Mouse (Mus musculus) intestine, embryonic 16.5 days (tissue): ENCODE data around the gene Cabin1. TPM values are rescaled to one million over a fixed set of nuclear protein-coding genes. Genes with fewer than 3 reads are reported as not detected.

Experiments
- ATAC-seq: fragments of 200-750 bp; cut with Nextera tagmentation; 2 replicates; pipeline ENCODE4 v1.8.0; 2017; ENCODE audit warnings: moderate TSS enrichment, moderate library complexity
- H3K27ac ChIP-seq: fragments of 300-500 bp; sonication (generic); 2 replicates; pipeline ENCODE4 v1.5.1; 2014; ENCODE audit warnings: mild to moderate bottlenecking, low read length
- H3K27me3 ChIP-seq: fragments of 300-500 bp; sonication (generic); replicated peaks from 2 replicates; pipeline ENCODE4 v1.6.1; 2014; ENCODE audit warnings: low read length, control low read depth, mixed read lengths; ENCODE audit not compliant: control insufficient read depth, insufficient read depth
- H3K36me3 ChIP-seq: fragments of 300-500 bp; sonication (generic); 2 replicates; pipeline ENCODE4 v1.6.1; 2014; ENCODE audit warnings: low read length, control low read depth; ENCODE audit not compliant: control insufficient read depth, insufficient read depth
- H3K4me1 ChIP-seq: fragments of 300-500 bp; sonication (generic); 2 replicates; pipeline ENCODE4 v1.6.1; 2014; ENCODE audit warnings: low read length, control low read depth, mixed read lengths; ENCODE audit not compliant: control insufficient read depth, insufficient read depth
- H3K4me2 ChIP-seq: fragments of 300-500 bp; sonication (generic); 2 replicates; pipeline ENCODE4 v1.6.1; 2014; ENCODE audit warnings: low read depth, low read length, control low read depth
- H3K4me3 ChIP-seq: fragments of 300-500 bp; sonication (generic); 2 replicates; pipeline ENCODE4 v1.5.1; 2014; ENCODE audit warnings: mild to moderate bottlenecking, low read length
- H3K9ac ChIP-seq: fragments of 300-500 bp; sonication (generic); 2 replicates; pipeline ENCODE4 v1.6.1; 2014; ENCODE audit warnings: low read depth, low read length
- H3K9me3 ChIP-seq: fragments of 300-500 bp; sonication (generic); 2 replicates; pipeline ENCODE4 v1.6.1; 2016; ENCODE audit warnings: low read length, control low read depth; ENCODE audit not compliant: control insufficient read depth
- WGBS: fragments of 180-500 bp; shearing (Covaris S2); extraction: QIAGEN DNeasy Blood & Tissue Kit; methylation state at CpG from one replicate; pipeline ENCODE4 v1.1.7; 2014; 5-methylcytosine and 5-hydroxymethylcytosine counted together
- polyA plus RNA-seq: library from polyadenylated mRNA; unstranded; fragments of >200 nt; fragmentation: Nextera tagmentation; extraction: Ambion mirVana; gene quantifications from 2 replicates; pipeline ENCODE4 v1.2.1, GENCODE M21; 2015

Cabin1 gene
- polyA plus RNA-seq, 1 experiment from 2014 or later = 26.4 TPM

DNA sequence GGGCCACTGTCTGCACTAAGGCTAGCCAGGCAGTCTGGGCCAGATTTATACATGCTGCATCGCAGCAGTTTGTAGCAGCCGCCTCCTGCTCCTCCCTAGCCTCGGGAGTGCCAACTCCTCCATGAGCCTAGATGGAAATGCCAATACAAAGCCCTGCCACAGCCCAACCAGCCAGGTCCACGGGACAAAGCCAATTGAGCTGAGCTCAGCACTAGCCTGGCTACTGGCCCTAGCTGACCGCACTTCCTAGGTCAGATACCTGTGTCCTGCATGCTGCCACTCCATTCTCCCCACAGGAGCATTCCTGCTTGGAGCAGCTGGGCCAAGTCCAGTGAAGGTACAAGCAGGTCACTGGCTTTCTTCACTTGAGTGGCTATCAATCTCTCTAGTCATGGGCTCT is 86.2 kb downstream of the Cabin1 start:
- Histone ChIP-seq H3K4me3 (no peak overlapping the region), H3K9ac (peak overlapping the region; percentile 6; the same call in 1 of the 2 replicates), H3K4me1 (peaks cover 30% of the 10 kb centered on the region), H3K27me3 (no peaks in the 10 kb centered on the region), H3K4me2 (no peak overlapping the region), H3K9me3 (no peaks in the 10 kb centered on the region), H3K36me3 (no peaks in the 10 kb centered on the region), H3K27ac (peak overlapping the region; percentile 87)
- 76% methylated on average over 5 of the region's 5 CpGs for WGBS
- ATAC-seq = no peak

DNA sequence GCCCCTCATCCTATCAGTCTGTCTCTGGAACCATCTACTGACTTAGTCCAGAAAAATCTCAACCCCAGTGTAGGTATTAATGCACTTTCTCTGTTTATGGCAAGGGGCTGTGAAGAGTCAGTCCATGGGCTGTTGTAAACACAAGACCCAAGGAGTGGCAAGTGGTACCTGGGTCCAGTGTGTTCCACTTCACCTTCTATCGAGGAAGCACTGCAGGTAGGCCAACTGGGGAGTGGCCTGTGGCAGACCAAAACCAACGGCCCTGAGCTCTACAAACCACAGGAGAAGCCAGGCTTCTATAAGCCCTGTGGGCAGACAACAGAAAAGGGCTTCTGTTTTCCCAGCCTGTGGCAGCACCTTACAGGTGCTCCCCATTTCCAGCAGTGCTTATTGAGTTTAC is 86.6 kb downstream of the Cabin1 start:
- WGBS = 78% methylated on average over 2 of the region's 2 CpGs
- peak overlapping the region; percentile 87 for H3K27ac ChIP-seq
- H3K27me3 ChIP-seq = no peaks in the 10 kb centered on the region
- no peak for ATAC-seq
- peaks cover 30% of the 10 kb centered on the region for H3K4me1 ChIP-seq
- H3K4me3 ChIP-seq = no peak overlapping the region
- no peaks in the 10 kb centered on the region for H3K36me3 ChIP-seq
- H3K9me3 ChIP-seq = no peaks in the 10 kb centered on the region
- H3K4me2 ChIP-seq = no peak overlapping the region
- H3K9ac ChIP-seq = peak overlapping the region; percentile 17; the same call in 1 of the 2 replicates

DNA sequence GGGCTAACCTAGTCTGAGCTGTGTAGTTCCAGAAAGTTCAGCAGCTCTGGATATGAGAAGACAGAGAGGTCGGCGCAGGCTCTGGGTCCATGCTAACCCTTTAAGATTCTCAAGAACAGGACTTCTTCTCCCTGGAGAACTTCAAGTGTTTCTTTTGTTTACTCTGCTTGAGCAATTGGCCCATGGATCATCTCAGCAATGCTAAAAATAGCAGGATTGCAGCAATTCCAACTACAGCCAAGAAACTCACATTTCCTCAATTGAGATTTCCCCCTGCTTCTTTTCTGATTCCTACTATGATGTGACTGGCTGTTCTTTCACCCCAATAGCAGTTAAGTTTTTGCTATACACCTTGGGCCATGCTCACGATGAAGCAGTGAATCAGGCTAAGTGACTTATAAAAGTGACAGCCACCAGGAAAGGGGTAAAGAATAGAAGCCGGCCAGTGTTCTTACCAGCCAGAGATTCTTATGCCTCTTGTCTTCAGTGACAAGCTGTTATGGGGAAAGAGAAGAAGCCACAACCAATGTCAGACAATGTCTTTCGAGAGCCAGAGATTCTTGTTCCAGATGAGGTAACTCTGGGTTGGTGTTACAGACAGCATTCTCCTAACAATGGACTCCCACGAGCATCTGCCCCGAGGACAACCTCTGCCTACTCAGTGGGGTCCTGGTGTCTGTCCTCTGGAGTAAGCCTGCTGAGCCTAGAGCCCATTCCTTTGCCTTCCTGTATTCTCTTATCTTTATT is 87.1 kb downstream of the Cabin1 start:
- peaks cover 30% of the 10 kb centered on the region for H3K4me1 ChIP-seq
- 57% methylated on average over 7 of the region's 7 CpGs for WGBS
- peak overlapping the region; percentile 17; the same call in 1 of the 2 replicates for H3K9ac ChIP-seq
- no peak overlapping the region for H3K4me3 ChIP-seq
- peak; percentile 69 for ATAC-seq
- H3K9me3 ChIP-seq = no peaks in the 10 kb centered on the region
- H3K27me3 ChIP-seq = no peaks in the 10 kb centered on the region
- H3K36me3 ChIP-seq = no peaks in the 10 kb centered on the region
- H3K4me2 ChIP-seq = no peak overlapping the region
- peak overlapping the region; percentile 87 for H3K27ac ChIP-seq

DNA sequence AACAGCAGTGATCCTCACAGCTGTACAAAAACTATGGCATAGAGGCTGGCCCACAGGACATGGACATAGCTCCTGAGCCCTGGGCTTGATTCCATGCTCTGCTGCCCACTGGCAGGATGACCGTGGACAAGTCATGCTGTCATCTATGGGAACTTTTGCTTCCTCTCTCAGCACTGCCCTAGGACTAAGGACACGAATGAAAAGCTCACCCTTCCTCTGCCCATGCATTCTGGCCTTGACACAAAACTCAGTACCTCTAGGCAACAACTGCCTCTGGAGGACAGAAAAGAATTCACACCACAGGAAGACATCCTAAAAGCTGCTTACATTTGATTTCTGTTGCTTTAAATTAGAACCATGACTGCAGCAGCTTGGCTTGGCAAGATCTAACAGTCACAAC is 87.9 kb downstream of the Cabin1 start:
- no peaks in the 10 kb centered on the region for H3K27me3 ChIP-seq
- H3K4me1 ChIP-seq = peaks cover 30% of the 10 kb centered on the region
- WGBS = 72% methylated on average over 2 of the region's 2 CpGs
- H3K27ac ChIP-seq = peak overlapping the region; percentile 82
- H3K4me3 ChIP-seq = no peak overlapping the region
- no peak overlapping the region for H3K9ac ChIP-seq
- H3K9me3 ChIP-seq = no peaks in the 10 kb centered on the region
- ATAC-seq = no peak
- no peak overlapping the region for H3K4me2 ChIP-seq
- no peaks in the 10 kb centered on the region for H3K36me3 ChIP-seq

DNA sequence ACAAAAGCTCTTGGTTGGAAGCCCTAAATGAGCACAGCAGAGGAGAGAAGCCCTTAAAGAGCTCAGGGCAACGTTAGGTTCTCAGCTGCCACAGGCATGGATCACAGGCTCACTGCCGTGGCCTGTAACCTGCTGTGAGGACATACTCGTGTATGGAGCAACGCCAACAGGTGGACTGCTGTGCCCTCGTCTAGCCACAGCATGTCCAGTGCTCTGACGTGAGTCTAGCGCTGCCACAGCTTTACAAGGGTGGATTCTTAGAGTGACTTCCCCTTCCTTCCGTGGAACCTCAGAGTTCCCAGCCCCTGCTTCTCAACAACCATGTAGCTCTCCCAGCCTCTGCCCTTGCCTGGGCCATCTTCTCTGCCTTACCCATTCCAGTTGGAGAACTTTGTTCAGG is 88.5 kb downstream of the Cabin1 start:
- no peaks in the 10 kb centered on the region for H3K9me3 ChIP-seq
- no peaks in the 10 kb centered on the region for H3K27me3 ChIP-seq
- 0 out of 2 replicates have a peak, but pooled peaks cover under 1% of the 10 kb centered on the region for H3K36me3 ChIP-seq
- H3K4me2 ChIP-seq = no peak overlapping the region
- ATAC-seq = no peak
- no peak overlapping the region for H3K4me3 ChIP-seq
- peak overlapping the region; percentile 82 for H3K27ac ChIP-seq
- 88% methylated on average over 8 of the region's 8 CpGs for WGBS
- no peak overlapping the region for H3K9ac ChIP-seq
- peaks cover 30% of the 10 kb centered on the region for H3K4me1 ChIP-seq

DNA sequence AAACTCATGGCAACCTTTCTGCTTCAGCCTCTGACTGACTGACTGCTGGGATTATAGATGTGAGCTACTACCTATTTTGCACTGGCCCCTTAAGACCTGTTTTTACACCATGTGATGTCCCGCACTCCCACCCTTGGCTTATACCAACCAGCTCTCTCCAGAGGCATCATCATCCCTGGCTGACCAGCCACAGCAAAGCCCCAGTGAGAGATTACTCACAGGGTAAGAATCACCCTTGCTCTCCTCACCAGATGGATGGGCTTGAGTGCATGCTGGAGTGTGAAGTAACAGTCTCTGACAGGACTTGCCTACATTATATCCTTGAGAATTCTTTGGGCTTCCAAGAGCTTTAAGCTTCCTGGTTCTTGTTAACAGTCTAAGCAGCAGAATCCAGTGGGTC is 94.2 kb downstream of the Cabin1 start:
- Histone ChIP-seq H3K9ac (no peak overlapping the region), H3K9me3 (no peaks in the 10 kb centered on the region), H3K4me1 (peaks cover 15% of the 10 kb centered on the region; the same call in 1 of the 2 replicates), H3K36me3 (0 out of 2 replicates have a peak, but pooled peaks cover 4% of the 10 kb centered on the region), H3K4me2 (no peak overlapping the region), H3K27ac (no peak overlapping the region), H3K27me3 (no peaks in the 10 kb centered on the region), H3K4me3 (no peak overlapping the region)
- WGBS = 96% methylated on average over 1 of the region's 1 CpGs
- ATAC-seq = no peak

DNA sequence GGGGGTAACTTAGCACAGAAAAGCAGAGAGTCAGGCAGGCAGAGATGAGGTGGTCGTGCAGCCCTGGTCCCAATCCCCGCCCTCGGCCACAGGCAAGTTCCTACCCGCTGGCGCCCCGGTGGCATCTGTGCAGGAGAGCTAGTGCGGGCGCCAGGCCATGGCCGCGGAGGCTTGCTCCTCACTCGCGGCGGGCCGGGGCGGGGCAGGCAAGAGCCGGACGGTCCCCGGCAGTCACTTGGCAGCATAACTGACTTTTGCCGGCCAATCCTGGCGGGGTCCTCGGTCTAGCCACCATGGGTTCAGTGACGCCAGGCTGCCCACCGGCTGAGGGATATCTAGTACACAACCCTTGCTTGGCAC is 96.2 kb downstream of the Cabin1 start:
- peak overlapping the region; percentile 56 for H3K27ac ChIP-seq
- ATAC-seq = peak; percentile 88
- peak overlapping the region; percentile 90 for H3K4me2 ChIP-seq
- H3K4me1 ChIP-seq = peaks cover 15% of the 10 kb centered on the region; the same call in 1 of the 2 replicates
- H3K27me3 ChIP-seq = no peaks in the 10 kb centered on the region
- H3K4me3 ChIP-seq = peak overlapping the region; percentile 78
- H3K36me3 ChIP-seq = 0 out of 2 replicates have a peak, but pooled peaks cover 7% of the 10 kb centered on the region
- H3K9me3 ChIP-seq = no peaks in the 10 kb centered on the region
- 2% methylated on average over 23 of the region's 23 CpGs for WGBS
- peak overlapping the region; percentile 83 for H3K9ac ChIP-seq

DNA sequence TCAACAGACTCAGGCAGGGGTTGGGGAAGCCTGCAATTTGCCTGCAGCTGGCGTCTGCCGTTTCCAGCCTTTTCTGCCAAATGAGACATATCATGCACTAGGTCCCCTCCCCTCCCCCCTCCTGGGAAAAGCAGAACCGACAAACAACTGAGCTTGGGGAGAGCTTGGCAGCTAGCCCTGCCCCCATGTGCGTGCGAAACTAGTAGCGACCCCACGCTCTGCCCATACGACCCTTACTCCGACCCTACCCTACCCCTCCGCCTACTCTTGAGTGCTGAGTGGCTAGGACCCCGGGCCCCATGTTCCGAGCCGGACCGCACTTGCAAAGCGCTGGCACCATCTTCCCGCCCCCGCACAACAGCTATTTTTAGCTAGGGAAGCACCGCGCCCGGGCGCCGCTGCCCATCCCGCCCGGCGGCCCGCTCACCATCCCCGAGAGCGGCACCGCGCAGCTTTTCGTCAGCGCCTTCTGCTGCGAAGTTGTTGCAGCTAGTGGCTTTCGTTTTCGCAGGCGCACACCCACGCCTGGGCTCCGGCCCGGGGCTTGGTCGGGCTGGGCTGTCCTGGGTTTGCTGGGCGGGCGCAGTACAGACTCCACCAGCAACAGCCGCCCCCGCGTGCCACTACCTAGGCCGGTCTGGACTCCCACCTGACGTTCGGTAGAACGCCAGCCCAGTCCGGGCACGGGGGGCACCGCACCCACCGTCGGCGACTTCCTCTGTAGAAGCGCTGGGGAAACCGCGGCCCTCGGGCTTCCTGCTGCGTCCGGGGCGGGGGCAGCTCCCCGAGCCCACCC is 96.8 kb downstream of the Cabin1 start:
- Histone ChIP-seq H3K9ac (peak overlapping the region; percentile 83), H3K36me3 (0 out of 2 replicates have a peak, but pooled peaks cover 7% of the 10 kb centered on the region), H3K27ac (peak overlapping the region; percentile 56), H3K4me3 (peak overlapping the region; percentile 78), H3K4me2 (peak overlapping the region; percentile 90), H3K27me3 (no peaks in the 10 kb centered on the region), H3K9me3 (no peaks in the 10 kb centered on the region), H3K4me1 (peaks cover 15% of the 10 kb centered on the region; the same call in 1 of the 2 replicates)
- ATAC-seq = peak; percentile 90
- 1% methylated on average over 63 of the region's 63 CpGs for WGBS

DNA sequence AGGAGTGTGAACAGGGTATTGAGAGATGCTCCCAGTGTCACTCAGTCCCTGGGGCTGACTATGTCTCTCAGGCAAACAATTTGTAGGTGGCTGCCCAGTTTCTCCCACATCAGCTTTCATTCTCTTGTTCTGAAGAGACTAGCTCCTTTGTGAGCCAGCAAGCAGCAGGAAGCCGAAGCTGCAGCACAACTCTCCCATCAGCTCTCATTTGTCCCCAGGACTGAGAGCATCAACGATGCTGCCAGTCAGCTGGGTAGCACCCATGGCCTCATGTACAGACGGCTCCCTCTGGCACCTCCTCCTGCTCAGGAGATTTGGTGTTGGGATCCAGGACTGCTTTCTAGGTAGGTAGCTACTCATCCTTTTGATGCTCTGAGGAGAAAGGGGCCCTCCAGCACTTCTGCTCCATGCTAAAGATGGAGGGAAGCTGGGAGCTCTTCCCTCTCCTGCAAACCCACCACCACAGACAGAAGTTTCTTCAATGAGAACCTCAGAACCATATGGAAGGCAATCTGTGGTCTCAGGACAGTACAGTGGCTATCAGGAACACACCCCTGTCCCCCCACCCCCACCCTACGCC is 97.6 kb downstream of the Cabin1 start:
- Histone ChIP-seq H3K4me1 (peaks cover 15% of the 10 kb centered on the region; the same call in 1 of the 2 replicates), H3K9ac (peak overlapping the region; percentile 83), H3K36me3 (peaks cover 11% of the 10 kb centered on the region; the same call in 1 of the 2 replicates), H3K27ac (peak overlapping the region; percentile 56; the same call in 1 of the 2 replicates), H3K4me2 (peak overlapping the region; percentile 90), H3K9me3 (no peaks in the 10 kb centered on the region), H3K27me3 (no peaks in the 10 kb centered on the region), H3K4me3 (peak overlapping the region; percentile 78)
- WGBS = 48% methylated on average over 4 of the region's 4 CpGs
- ATAC-seq = no peak
